Mouse (Mus musculus): ENCODE results near the gene Rnf145.

The Rnf145 gene

DNA sequence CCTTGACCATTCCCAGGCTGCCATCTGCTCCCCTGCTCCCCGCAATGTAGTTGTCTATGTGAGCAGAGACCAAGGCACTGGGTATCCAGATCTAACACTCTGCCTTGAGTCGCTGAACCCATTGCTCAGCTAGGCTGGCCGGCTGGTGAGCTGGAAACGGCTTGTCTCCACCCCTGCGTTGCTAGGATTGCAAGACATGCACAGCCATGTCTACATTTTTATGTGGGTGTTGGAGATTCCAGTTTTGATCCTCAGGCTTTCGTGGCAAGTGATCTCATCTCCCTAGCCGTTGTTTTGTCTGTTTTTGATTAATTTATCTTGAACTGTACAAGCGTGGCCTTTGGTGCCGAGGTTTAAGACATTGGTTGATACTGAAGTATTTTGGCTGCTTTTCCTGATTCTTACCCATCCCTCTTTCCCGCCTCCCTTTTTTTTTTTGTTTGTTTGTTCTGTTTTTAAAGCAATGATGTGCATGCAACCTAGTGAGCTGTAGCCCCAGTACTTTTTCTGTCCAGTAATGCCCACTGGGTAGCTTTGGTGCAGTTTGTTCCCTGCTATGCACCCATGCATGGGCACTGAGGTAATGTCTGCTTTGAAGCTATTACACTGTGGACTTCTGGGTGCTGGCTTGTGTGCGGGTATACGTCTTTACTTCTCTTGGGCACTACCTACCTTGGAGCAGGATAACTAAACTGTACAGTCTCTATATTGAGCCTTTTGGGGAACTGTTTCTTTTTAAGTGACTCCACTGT lies 16.4 kb downstream of the Rnf145 start:
- DNase-seq (ENCODE audit: low read depth): no peak

DNA sequence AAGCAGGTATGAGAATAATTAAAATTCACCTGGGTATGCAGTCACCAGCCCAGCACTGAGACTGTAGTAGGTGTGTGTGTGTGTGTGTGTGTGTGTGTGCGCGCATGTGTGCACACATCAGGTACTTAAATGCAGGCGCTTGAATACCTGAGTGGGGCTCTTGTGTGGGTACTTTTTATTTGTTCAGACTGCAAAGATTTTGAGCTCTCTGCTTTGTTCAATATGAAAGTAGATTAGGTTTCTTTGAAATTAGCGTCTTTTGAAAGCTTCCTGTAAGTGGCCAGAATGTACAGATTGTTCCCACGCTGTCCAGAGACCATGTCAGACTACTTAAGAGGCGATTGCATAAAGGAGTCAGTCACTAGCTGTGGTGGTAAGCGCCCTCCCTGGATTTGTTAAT lies 18.6 kb downstream of the Rnf145 start:
- no peak for DNase-seq (ENCODE audit: low read depth)

- DNase-seq (ENCODE audit: low read depth): no peak
These were observed 19.3 kb downstream of the Rnf145 start for GRCm38 (mm10) chr11:44538101-44538500.

DNA sequence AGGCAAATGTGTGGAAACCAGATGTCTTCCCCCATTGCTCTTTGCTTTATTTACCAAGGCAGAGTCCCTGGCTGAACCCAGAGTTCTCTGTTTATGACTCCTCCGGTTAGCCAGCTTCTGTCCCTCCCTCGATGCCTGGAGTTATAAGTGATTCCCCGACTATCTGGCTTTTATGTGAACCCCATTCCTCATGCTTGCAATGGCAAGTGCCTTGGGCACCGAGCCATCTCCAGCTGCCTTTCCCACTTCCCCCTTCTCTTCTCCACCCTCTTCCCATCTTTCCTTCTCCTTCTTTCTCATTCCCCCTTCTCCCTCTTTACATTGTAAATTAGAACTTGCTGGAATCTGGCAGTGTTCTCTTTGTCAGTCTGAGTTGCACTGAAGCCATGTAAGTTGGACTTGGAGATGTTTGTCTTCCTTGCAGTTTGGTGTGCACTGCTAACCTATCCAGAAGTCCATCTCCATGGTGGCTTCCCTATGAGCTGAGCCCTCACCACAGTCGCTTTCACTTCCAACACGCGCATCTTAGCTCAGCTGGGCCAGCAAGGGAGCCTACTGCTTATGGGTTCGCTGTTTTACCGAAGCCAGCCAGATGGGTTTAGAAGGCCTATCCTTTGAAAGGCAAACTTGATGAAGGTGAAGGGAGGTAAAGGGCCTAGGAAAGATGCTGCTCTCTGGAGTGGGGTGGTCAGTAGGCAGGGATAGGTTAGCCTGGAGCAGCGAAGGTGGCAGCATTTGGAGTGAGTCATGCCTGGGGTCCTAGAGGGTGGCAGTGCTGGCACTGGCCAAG lies 19.9 kb downstream of the Rnf145 start:
- DNase-seq (ENCODE audit: low read depth): no peak

GRCm38 (mm10) chr11:44539291-44539930 lies 20.6 kb downstream of the Rnf145 start:
- DNase-seq (ENCODE audit: low read depth): no peak

- no peak for DNase-seq (ENCODE audit: low read depth)
These were observed 21.5 kb downstream of the Rnf145 start for GRCm38 (mm10) chr11:44540243-44540642.

DNA sequence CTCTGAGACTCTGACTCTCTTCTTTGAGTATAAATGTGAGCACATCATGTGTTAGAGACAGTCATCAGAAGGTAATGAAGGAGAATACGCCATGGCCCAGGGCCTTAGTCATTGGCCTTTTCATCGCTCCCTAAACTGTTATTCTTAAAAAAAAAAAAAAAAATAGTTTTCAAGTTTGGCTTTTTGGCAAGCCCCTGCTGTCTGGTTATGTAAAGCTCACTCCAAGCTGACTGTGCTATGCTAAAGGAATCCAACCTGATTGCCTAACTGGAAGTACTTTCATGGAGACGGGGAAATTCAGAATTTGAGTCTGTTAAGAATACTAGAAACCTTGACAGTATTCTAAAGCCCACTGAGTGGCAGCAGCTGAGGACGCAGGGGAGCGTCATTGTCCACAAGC lies 22.5 kb downstream of the Rnf145 start:
- DNase-seq (ENCODE audit: low read depth): peak; percentile 79

DNA sequence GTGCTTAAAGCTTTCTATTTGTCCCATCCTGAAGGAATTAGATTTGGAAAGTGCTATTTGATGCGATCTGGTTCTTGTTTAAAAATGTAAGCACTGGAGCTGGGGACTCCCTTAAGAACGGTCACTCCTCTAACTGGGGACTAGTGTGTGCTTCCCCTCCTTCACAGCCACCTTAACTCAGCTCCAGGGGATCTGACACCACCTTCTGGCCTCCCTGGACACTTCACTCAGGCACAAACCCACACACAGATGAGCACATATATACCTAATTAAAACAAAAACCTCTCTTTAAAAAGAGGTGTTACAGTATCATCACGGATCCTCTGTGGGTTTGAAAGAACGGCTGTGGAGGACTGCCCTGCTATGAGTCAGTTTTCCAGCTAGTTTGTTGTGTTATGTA lies 23.0 kb downstream of the Rnf145 start:
- no peak for DNase-seq (ENCODE audit: low read depth)

- no peak for DNase-seq (ENCODE audit: low read depth)
These were observed 24.8 kb downstream of the Rnf145 start for GRCm38 (mm10) chr11:44543593-44543992.

DNA sequence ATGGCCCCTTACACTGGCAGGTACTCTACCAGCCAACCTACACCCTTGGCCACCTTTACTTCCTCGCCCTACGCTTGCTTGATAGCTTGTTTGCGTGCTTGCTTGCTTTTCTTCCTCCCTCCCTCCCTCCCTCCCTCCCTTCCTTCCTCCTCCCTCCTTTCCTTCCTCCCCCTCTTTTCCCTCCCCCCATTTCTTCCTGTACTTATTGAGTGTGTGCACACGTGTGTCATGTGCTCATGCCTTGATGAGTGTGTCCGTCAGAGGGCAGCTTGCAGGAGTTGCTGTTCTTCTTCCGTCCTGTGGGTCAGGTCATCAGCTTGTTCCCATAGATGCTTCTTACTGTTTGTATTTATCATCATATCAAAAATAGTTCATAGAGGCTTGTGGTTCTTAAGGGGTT lies 25.2 kb downstream of the Rnf145 start:
- no peak for DNase-seq (ENCODE audit: low read depth)

- no peak for DNase-seq (ENCODE audit: low read depth)
These were observed 26.4 kb downstream of the Rnf145 start for GRCm38 (mm10) chr11:44545181-44545580.

DNA sequence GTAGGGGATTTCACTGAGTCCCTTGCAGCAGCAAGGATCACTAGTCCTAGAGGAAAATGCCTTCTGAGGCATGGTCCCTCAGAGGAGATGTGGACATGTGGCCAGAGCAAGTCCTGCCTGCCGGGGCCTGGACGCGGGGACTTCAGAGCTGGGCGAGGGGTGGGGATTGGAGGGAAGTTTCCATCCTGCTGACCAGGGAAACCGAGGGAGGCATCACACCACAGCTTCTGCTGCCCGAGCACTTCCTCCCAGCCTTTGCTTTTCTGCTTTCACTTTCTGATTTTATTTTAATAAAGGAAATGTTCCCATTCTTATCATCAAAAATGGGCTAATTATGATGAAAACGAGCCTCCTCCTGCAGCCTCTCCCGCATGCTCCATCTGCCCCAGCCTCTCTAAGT lies 27.5 kb downstream of the Rnf145 start:
- no peak for DNase-seq (ENCODE audit: low read depth)

DNA sequence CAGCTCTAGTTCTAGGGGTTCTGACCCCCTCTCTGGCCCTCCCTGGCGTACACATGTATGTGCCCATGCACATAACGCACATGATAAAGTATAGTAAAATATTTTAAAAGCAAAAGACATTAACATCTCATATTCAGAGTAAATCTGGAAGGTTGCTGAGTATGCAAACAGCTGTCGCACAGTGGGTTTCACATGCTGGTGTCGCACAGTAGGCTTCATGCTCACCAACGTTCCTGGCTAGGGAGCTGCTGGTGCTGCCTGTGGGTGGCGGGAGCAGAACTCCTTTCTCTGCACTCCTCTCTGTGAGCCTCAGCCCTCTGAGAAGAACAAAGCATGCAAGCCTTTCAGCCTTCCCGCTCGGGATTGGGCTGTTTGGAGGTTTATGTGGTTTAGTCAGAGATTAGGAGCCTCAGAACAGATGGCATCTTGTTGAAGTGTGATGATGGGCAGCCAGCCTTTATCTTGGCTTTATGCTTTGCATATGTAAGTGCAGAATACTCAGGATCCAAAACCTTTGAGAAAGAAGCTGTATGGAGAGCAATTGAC lies 29.0 kb downstream of the Rnf145 start:
- DNase-seq (ENCODE audit: low read depth): no peak

DNA sequence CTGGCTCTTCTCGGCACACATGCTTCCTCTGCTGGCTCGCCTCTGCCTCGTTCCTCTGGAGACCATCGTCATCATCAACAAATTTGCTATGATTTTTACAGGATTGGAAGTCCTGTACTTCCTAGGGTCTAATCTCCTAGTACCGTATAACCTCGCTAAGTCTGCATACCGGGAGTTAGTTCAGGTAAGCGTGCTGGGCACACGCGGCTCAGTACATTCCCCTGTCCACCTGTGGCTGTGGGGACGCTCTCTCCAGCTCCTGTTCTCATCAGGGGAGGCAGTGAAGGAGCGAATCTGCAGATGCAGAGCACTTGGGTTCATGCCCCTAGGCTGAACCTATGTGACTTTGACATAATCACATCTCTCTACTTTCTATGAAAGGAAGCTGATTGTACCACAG lies 30.1 kb downstream of the Rnf145 start:
- DNase-seq (ENCODE audit: low read depth): no peak

GRCm38 (mm10) chr11:44549511-44550278 lies 30.9 kb downstream of the Rnf145 start:
- DNase-seq (ENCODE audit: low read depth): no peak

- no peak for DNase-seq (ENCODE audit: low read depth)
These were observed 32.2 kb downstream of the Rnf145 start for GRCm38 (mm10) chr11:44550996-44551395.

DNA sequence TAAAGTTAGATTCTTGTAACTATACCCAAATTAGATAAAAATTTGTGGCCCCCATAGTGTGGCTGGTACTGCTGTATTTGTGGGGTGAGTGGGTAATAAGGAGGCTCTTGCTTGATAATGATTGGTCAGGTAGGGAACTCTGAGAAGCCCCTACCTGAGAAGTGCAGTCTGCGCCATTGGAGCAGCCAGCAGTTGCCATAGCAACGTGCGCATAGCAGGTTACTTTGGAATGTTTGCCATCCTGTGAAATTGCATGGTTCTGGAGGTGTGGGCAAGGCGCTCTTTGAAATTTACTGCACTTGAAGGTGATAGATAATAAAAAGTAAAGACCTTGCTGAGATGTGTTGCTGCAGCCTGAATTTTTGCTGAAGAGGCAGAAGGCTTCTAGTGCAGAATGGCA lies 35.6 kb downstream of the Rnf145 start:
- DNase-seq (ENCODE audit: low read depth): no peak

GRCm38 (mm10) chr11:44558521-44558920 lies 39.8 kb downstream of the Rnf145 start:
- DNase-seq (ENCODE audit: low read depth): no peak

DNA sequence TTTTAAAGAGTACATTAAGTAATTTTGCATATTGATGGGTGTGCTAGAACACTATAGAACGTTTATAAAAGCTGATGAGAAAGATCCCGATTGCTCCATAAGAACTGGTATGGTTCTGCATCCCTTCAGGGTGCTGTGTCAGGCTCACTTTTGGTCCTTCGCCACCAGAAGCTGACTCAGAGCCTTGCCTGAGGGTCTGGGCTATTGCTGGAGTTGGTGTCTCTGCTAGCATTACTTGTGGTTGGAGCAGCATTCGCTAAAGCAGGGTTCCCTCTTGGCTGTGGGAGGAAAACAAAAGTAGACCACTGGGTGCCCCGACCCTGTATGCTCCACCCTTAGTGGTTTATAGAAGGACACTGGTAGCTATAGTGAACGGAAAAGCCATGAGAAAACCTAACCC lies 40.7 kb downstream of the Rnf145 start:
- no peak for DNase-seq (ENCODE audit: low read depth)

GRCm38 (mm10) chr11:44560396-44560795 lies 41.6 kb downstream of the Rnf145 start:
- DNase-seq (ENCODE audit: low read depth): no peak

GRCm38 (mm10) chr11:44561476-44562015 lies 42.8 kb downstream of the Rnf145 start:
- no peak for DNase-seq (ENCODE audit: low read depth)
